Mouse (Mus musculus) forebrain, embryonic 12.5 days (tissue): ENCODE results near the gene Krt90. TPM values are rescaled to one million over a fixed set of nuclear protein-coding genes. Genes with fewer than 3 reads are reported as not detected.

Source experiments
- ATAC-seq: fragments of 200-750 bp; cut with Nextera tagmentation; 2 replicates; pipeline ENCODE4 v1.8.0; 2017; ENCODE audit warnings: moderate TSS enrichment; ENCODE audit not compliant: low FRiP score
- H3K27ac ChIP-seq: fragments of 300-500 bp; sonication (generic); 2 replicates; pipeline ENCODE4 v1.5.1; 2016; ENCODE audit warnings: mild to moderate bottlenecking
- H3K27me3 ChIP-seq: fragments of 300-500 bp; sonication (generic); 2 replicates; pipeline ENCODE4 v1.6.1; 2016; ENCODE audit warnings: mild to moderate bottlenecking
- H3K36me3 ChIP-seq: fragments of 300-500 bp; sonication (generic); replicated peaks from 2 replicates; pipeline ENCODE4 v1.6.1; 2016; ENCODE audit warnings: mild to moderate bottlenecking
- H3K4me1 ChIP-seq: fragments of 300-500 bp; sonication (generic); 2 replicates; pipeline ENCODE4 v1.6.1; 2016
- H3K4me2 ChIP-seq: fragments of 300-500 bp; sonication (generic); 2 replicates; pipeline ENCODE4 v1.6.1; 2016; ENCODE audit warnings: mild to moderate bottlenecking, moderate library complexity
- H3K4me3 ChIP-seq: fragments of 300-500 bp; sonication (generic); replicated peaks from 2 replicates; pipeline ENCODE4 v1.5.1; 2016; ENCODE audit warnings: mild to moderate bottlenecking
- H3K9ac ChIP-seq: fragments of 300-500 bp; sonication (generic); 2 replicates; pipeline ENCODE4 v1.6.1; 2016; ENCODE audit warnings: mild to moderate bottlenecking
- H3K9me3 ChIP-seq: fragments of 300-500 bp; sonication (generic); 2 replicates; pipeline ENCODE4 v1.6.1; 2016
- WGBS: fragments of 180-500 bp; shearing (Covaris S2); methylation state at CpG from one replicate; pipeline ENCODE4 v1.1.7; 2016; 5-methylcytosine and 5-hydroxymethylcytosine counted together
- polyA plus RNA-seq: library from polyadenylated mRNA; unstranded; fragments of >200 nt; fragmentation: Nextera tagmentation; extraction: Ambion mirVana; gene quantifications from 2 replicates; pipeline ENCODE4 v1.2.1, GENCODE M21; 2016

Krt90 gene
- polyA plus RNA-seq: 0.11 and 0.22 TPM in 2 replicates

- Histone ChIP-seq H3K4me3 (no peak within 1 kb of the TSS), H3K27me3 (no peaks in the 10 kb centered on the region), H3K9me3 (no peaks in the 10 kb centered on the region), H3K27ac (no peak within 1 kb of the TSS), H3K36me3 (no peaks in the 10 kb centered on the region), H3K4me1 (peaks cover 8% of the 10 kb centered on the region), H3K4me2 (no peak within 1 kb of the TSS), H3K9ac (no peak within 1 kb of the TSS)
- no peak for ATAC-seq
- 65% methylated on average over 5 of the region's 5 CpGs for WGBS
Observed at GRCm38 (mm10) chr15:101562850-101563249, at the start of gene Krt90. Krt90 (minus strand) TSS chr15:101562950.

- H3K9me3 ChIP-seq: no peaks in the 10 kb centered on the region
- H3K9ac ChIP-seq: no peak overlapping the region
- H3K27me3 ChIP-seq: no peaks in the 10 kb centered on the region
- no peaks in the 10 kb centered on the region for H3K36me3 ChIP-seq
- no peaks in the 10 kb centered on the region for H3K4me1 ChIP-seq
- no peak for ATAC-seq
- WGBS: 71% methylated on average over 6 of the region's 6 CpGs
- H3K4me3 ChIP-seq: no peak overlapping the region
- H3K4me2 ChIP-seq: no peak overlapping the region
- no peak overlapping the region for H3K27ac ChIP-seq
Observed at GRCm38 (mm10) chr15:101599123-101599522, 36.4 kb upstream of the Krt90 start.

GRCm38 (mm10) chr15:101588216-101588615 lies 25.5 kb upstream of the Krt90 start:
- no peak for ATAC-seq
- H3K27ac ChIP-seq: no peak overlapping the region
- no peaks in the 10 kb centered on the region for H3K27me3 ChIP-seq
- no peak overlapping the region for H3K4me2 ChIP-seq
- no peaks in the 10 kb centered on the region for H3K4me1 ChIP-seq
- 73% methylated on average over 10 of the region's 10 CpGs for WGBS
- no peak overlapping the region for H3K4me3 ChIP-seq
- no peaks in the 10 kb centered on the region for H3K9me3 ChIP-seq
- H3K36me3 ChIP-seq: no peaks in the 10 kb centered on the region
- H3K9ac ChIP-seq: no peak overlapping the region

GRCm38 (mm10) chr15:101584456-101584855 lies 21.7 kb upstream of the Krt90 start:
- no peak overlapping the region for H3K4me3 ChIP-seq
- 54% methylated on average over 2 of the region's 2 CpGs for WGBS
- ATAC-seq: no peak

GRCm38 (mm10) chr15:101583211-101583965 lies 20.6 kb upstream of the Krt90 start:
- Histone ChIP-seq H3K27me3 (no peaks in the 10 kb centered on the region), H3K4me3 (no peak overlapping the region), H3K4me2 (no peak overlapping the region), H3K9me3 (no peaks in the 10 kb centered on the region), H3K9ac (no peak overlapping the region), H3K36me3 (no peaks in the 10 kb centered on the region), H3K27ac (no peak overlapping the region), H3K4me1 (no peaks in the 10 kb centered on the region)
- WGBS: 85% methylated on average over 8 of the region's 8 CpGs
- ATAC-seq: no peak

More at GRCm38 (mm10) chr15:101584456-101584855, 21.7 kb upstream of the Krt90 start:
- H3K36me3 ChIP-seq: no peaks in the 10 kb centered on the region
- no peak overlapping the region for H3K4me2 ChIP-seq
- no peaks in the 10 kb centered on the region for H3K4me1 ChIP-seq
- H3K9me3 ChIP-seq: no peaks in the 10 kb centered on the region
- H3K27ac ChIP-seq: no peak overlapping the region
- no peaks in the 10 kb centered on the region for H3K27me3 ChIP-seq
- no peak overlapping the region for H3K9ac ChIP-seq

- H3K4me2 ChIP-seq: no peak overlapping the region
- no peak overlapping the region for H3K4me3 ChIP-seq
- no peak overlapping the region for H3K27ac ChIP-seq
- no peak overlapping the region for H3K9ac ChIP-seq
- ATAC-seq: no peak
- 88% methylated on average over 3 of the region's 3 CpGs for WGBS
- no peaks in the 10 kb centered on the region for H3K27me3 ChIP-seq
- no peaks in the 10 kb centered on the region for H3K9me3 ChIP-seq
- no peaks in the 10 kb centered on the region for H3K4me1 ChIP-seq
- H3K36me3 ChIP-seq: no peaks in the 10 kb centered on the region
Observed at GRCm38 (mm10) chr15:101581701-101582100, 19.0 kb upstream of the Krt90 start.

GRCm38 (mm10) chr15:101575506-101575905 lies 12.8 kb upstream of the Krt90 start:
- no peak overlapping the region for H3K9ac ChIP-seq
- no peaks in the 10 kb centered on the region for H3K4me1 ChIP-seq
- H3K4me2 ChIP-seq: no peak overlapping the region
- no peaks in the 10 kb centered on the region for H3K36me3 ChIP-seq
- no peaks in the 10 kb centered on the region for H3K9me3 ChIP-seq
- no peak overlapping the region for H3K27ac ChIP-seq
- ATAC-seq: no peak
- 87% methylated on average over 5 of the region's 5 CpGs for WGBS
- H3K4me3 ChIP-seq: no peak overlapping the region
- H3K27me3 ChIP-seq: no peaks in the 10 kb centered on the region

- Histone ChIP-seq H3K4me2 (no peak within 1 kb of the TSS), H3K4me3 (no peak within 1 kb of the TSS), H3K27ac (no peak within 1 kb of the TSS), H3K9ac (no peak within 1 kb of the TSS), H3K9me3 (no peaks in the 10 kb centered on the region), H3K27me3 (no peaks in the 10 kb centered on the region), H3K4me1 (no peaks in the 10 kb centered on the region), H3K36me3 (no peaks in the 10 kb centered on the region)
- no peak for ATAC-seq
- 78% methylated on average over 15 of the region's 15 CpGs for WGBS
Observed at GRCm38 (mm10) chr15:101573796-101574345, 11.1 kb upstream of the Krt90 start, which contains the start of gene Krt75. Krt75 (minus strand) TSS chr15:101573904.

GRCm38 (mm10) chr15:101567780-101568179 lies 5.0 kb upstream of the Krt90 start:
- Histone ChIP-seq H3K27ac (no peak overlapping the region), H3K4me3 (no peak overlapping the region), H3K4me1 (no peaks in the 10 kb centered on the region), H3K27me3 (no peaks in the 10 kb centered on the region), H3K4me2 (no peak overlapping the region), H3K9ac (no peak overlapping the region), H3K9me3 (no peaks in the 10 kb centered on the region), H3K36me3 (no peaks in the 10 kb centered on the region)
- WGBS: 43% methylated on average over 7 of the region's 7 CpGs
- no peak for ATAC-seq

- no peak for ATAC-seq
- H3K4me3 ChIP-seq: no peak overlapping the region
- no peaks in the 10 kb centered on the region for H3K36me3 ChIP-seq
- H3K9ac ChIP-seq: no peak overlapping the region
- H3K9me3 ChIP-seq: no peaks in the 10 kb centered on the region
- no peak overlapping the region for H3K4me2 ChIP-seq
- 6% methylated on average over 6 of the region's 7 CpGs for WGBS
- no peaks in the 10 kb centered on the region for H3K27me3 ChIP-seq
- H3K27ac ChIP-seq: no peak overlapping the region
- peaks cover 15% of the 10 kb centered on the region for H3K4me1 ChIP-seq
Observed at GRCm38 (mm10) chr15:101558034-101558646, 4.6 kb downstream of the Krt90 start.

- H3K9me3 ChIP-seq: no peaks in the 10 kb centered on the region
- peak overlapping the region; percentile 8; the same call in 1 of the 2 replicates for H3K4me3 ChIP-seq
- H3K36me3 ChIP-seq: no peaks in the 10 kb centered on the region
- peak; percentile 67 for ATAC-seq
- peaks cover 17% of the 10 kb centered on the region for H3K4me1 ChIP-seq
- 1% methylated on average over 10 of the region's 11 CpGs for WGBS
- peak overlapping the region; percentile 47 for H3K4me2 ChIP-seq
- H3K27ac ChIP-seq: no peak overlapping the region
- H3K9ac ChIP-seq: no peak overlapping the region; the same call in 1 of the 2 replicates
- peaks cover 9% of the 10 kb centered on the region; the same call in 1 of the 2 replicates for H3K27me3 ChIP-seq
Observed at GRCm38 (mm10) chr15:101553169-101553568, 9.6 kb downstream of the Krt90 start.

- ATAC-seq: no peak
- peaks cover 10% of the 10 kb centered on the region; the same call in 1 of the 2 replicates for H3K4me1 ChIP-seq
- H3K36me3 ChIP-seq: no peaks in the 10 kb centered on the region
- peaks cover 9% of the 10 kb centered on the region; the same call in 1 of the 2 replicates for H3K27me3 ChIP-seq
- no peak overlapping the region for H3K9ac ChIP-seq
- no peak overlapping the region for H3K4me2 ChIP-seq
- no peaks in the 10 kb centered on the region for H3K9me3 ChIP-seq
- no peak overlapping the region for H3K27ac ChIP-seq
- no peak overlapping the region for H3K4me3 ChIP-seq
- 88% methylated on average over 8 of the region's 8 CpGs for WGBS
Observed at GRCm38 (mm10) chr15:101552188-101552587, 10.6 kb downstream of the Krt90 start.
